Mouse (Mus musculus): Measurements from ENCODE around the gene Shroom3.

GRCm38 (mm10) chr5:92994309-92994708, 311.1 kb downstream of the Shroom3 start:
- TF ChIP-seq CTCF (conservative IDR thresholded peaks at IDR 0.05; ENCODE audit: insufficient read depth, insufficient read length, low read depth, low read length) (no peak), POLR2A (IDR thresholded peaks at IDR 0.05; ENCODE audit: low read depth, low read length) (no peak)

Measured in kidney, adult 2 months (tissue).